Mouse (Mus musculus): ENCODE data around the gene Pcyt2. TPM values are rescaled to one million over a fixed set of nuclear protein-coding genes. Genes with fewer than 3 reads are reported as not detected.

The Pcyt2 gene
- polyA plus RNA-seq, 1 experiment from 2014 or later: 93.9 TPM

DNA sequence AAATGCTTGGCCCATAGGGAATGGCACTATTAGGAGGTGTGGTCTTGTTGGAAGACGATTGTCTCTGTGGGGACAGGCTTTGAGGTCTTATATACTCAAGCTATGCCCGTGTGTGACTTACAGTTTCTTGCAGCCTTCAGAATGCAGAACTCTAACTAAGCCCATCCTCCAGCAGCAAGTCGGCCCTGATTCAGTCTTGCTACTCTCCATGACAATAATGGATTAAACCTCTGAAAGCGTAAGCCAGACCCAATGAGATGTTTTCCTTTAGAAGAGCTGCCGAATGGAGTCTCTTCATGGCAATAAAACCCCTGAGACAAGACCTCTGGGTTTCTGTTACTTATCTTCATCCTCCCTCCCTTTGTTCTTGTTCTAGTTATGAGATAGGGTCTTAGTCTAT lies 17.1 kb upstream of the Pcyt2 start:
- Histone ChIP-seq H3K27ac (ENCODE audit: low read length) (no peak overlapping the region), H3K36me3 (ENCODE audit: insufficient read depth, low read length) (no peaks in the 10 kb centered on the region), H3K4me1 (ENCODE audit: insufficient read depth, low read depth, low read length) (peaks cover 17% of the 10 kb centered on the region), H3K4me2 (replicated peaks; ENCODE audit: low read depth, low read length) (no peak overlapping the region), H3K9ac (replicated peaks; ENCODE audit: low read depth) (no peak overlapping the region), H3K27me3 (replicated peaks; ENCODE audit: insufficient read depth, low read length) (no peaks in the 10 kb centered on the region), H3K9me3 (ENCODE audit: low read length) (no peaks in the 10 kb centered on the region), H3K4me3 (ENCODE audit: low read depth, low read length) (no peak overlapping the region)
- ATAC-seq: no peak
- DNase-seq (ENCODE audit: low spot score): no peak
- WGBS: 90% methylated on average over 5 of the region's 5 CpGs
- TF ChIP-seq EP300 (IDR thresholded peaks at IDR 0.05) (no peak), CTCF (IDR thresholded peaks at IDR 0.05) (no peak)

DNA sequence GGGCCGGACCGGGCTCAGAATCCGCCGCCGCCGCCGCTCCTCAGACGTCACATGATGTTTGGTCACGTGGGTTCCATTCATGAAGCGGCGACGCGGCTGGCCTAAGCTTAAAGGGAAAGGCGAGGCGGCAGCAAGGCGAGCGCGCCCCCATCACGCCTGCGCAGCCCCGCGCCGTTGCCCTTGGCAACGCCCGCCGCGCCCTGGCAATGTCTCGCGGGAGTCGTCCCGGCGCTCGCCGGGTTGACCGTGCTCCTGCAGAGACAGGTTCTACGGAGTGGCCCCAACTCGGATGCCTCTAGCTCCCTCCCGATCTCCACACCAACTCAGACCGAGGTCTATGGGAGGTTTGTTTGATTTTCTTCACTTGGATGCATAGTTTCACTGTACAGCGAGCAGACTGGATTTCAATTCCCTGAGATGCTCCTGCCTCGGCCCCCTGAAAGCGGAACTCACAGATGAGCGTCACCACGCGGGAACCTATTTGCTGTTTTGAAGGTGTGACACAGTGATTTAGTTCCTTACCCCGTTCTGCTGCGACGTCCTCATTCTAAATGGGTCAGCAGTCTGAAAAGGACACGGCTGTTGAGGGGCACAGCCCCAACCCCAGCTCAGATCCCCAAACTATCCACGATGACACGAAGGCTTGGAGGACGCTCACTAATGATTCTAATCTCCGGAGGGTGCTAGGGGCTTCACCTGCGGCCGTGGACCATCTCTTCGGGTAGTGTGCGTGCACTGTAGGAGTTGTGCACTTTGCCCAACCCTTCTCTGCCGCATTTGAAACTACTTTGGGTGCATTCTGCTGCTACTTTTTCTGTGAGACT lies 16.0 kb upstream of the Pcyt2 start, which contains the start of gene Mafg:
Mafg (minus strand) TSS at position 81 of the 824 bp plus-strand sequence.
- Histone ChIP-seq H3K9me3 (ENCODE audit: low read length) (no peaks in the 10 kb centered on the region), H3K9ac (replicated peaks; ENCODE audit: low read depth) (peak within 1 kb of the TSS; percentile 90), H3K4me1 (ENCODE audit: insufficient read depth, low read depth, low read length) (peaks cover 19% of the 10 kb centered on the region), H3K27ac (ENCODE audit: low read length) (peak within 1 kb of the TSS; percentile 92), H3K27me3 (replicated peaks; ENCODE audit: insufficient read depth, low read length) (no peaks in the 10 kb centered on the region), H3K4me2 (replicated peaks; ENCODE audit: low read depth, low read length) (peak within 1 kb of the TSS; percentile 87), H3K36me3 (ENCODE audit: insufficient read depth, low read length) (no peaks in the 10 kb centered on the region), H3K4me3 (ENCODE audit: low read depth, low read length) (peak within 1 kb of the TSS; percentile 92)
- TF ChIP-seq EP300 (IDR thresholded peaks at IDR 0.05): no peak
- TF ChIP-seq CTCF (IDR thresholded peaks at IDR 0.05): no peak
- peak; percentile 90 for ATAC-seq
- DNase-seq (ENCODE audit: low spot score): peak; percentile 98
- WGBS: 11% methylated on average over 52 of the region's 58 CpGs

DNA sequence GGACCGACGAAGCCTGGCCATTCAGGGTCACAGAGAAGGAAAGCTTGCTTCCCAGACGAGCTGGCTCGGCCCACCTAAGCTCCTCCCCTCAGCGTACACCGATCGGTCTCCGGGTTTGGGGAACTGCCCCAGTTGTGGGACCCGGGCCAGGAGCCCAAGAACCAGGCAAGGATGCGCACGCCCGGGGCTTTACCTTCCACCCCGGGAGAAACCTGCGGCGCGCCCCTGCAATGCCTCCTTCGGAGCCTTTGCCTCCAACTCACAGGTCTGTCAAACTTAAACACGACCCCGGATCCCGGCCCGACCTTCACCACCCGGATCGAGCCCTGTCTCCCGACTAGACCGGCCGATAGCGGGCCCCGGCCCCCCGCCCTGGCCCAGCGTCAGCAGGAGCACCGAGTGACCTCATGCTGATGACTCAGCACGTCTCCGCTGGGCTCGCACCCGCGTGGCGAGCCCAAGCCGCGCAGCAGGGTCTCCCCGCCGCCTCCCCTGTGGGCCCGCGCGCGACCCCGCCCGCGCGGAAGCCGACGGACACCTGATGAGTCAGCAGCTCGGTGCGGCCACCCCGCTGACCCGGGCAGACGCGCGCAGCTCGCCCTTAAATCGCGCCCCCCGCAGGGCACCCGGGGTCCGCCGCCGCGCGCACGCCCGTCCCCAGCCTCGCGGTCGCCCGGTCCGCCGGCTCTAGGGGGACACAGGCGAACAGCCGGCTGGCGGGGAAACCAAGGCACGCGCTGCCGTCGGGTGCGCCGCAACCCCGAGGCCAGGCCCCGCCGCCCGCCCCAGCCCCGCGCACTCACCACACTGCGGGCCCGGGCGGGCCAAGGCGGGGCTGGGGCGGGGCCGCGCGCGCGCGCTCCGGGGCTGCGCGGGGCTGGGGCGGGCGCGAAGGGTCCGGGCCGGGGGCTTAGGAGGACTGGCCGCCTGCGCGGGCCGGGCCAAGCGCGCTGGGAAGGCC lies 15.1 kb upstream of the Pcyt2 start:
- peak overlapping the region; percentile 90 for H3K9ac ChIP-seq (replicated peaks; ENCODE audit: low read depth)
- peaks cover 19% of the 10 kb centered on the region for H3K4me1 ChIP-seq (ENCODE audit: insufficient read depth, low read depth, low read length)
- peak; percentile 73 for ATAC-seq
- peak overlapping the region; percentile 87 for H3K4me2 ChIP-seq (replicated peaks; ENCODE audit: low read depth, low read length)
- H3K36me3 ChIP-seq (ENCODE audit: insufficient read depth, low read length): no peaks in the 10 kb centered on the region
- TF ChIP-seq CTCF (IDR thresholded peaks at IDR 0.05): no peak
- no peak for TF ChIP-seq EP300 (IDR thresholded peaks at IDR 0.05)
- H3K27ac ChIP-seq (ENCODE audit: low read length): peak overlapping the region; percentile 92
- H3K4me3 ChIP-seq (ENCODE audit: low read depth, low read length): peak overlapping the region; percentile 92
- no peaks in the 10 kb centered on the region for H3K27me3 ChIP-seq (replicated peaks; ENCODE audit: insufficient read depth, low read length)
- no peaks in the 10 kb centered on the region for H3K9me3 ChIP-seq (ENCODE audit: low read length)
- DNase-seq (ENCODE audit: low spot score): peak; percentile 81
- 1% methylated on average over 75 of the region's 116 CpGs for WGBS

DNA sequence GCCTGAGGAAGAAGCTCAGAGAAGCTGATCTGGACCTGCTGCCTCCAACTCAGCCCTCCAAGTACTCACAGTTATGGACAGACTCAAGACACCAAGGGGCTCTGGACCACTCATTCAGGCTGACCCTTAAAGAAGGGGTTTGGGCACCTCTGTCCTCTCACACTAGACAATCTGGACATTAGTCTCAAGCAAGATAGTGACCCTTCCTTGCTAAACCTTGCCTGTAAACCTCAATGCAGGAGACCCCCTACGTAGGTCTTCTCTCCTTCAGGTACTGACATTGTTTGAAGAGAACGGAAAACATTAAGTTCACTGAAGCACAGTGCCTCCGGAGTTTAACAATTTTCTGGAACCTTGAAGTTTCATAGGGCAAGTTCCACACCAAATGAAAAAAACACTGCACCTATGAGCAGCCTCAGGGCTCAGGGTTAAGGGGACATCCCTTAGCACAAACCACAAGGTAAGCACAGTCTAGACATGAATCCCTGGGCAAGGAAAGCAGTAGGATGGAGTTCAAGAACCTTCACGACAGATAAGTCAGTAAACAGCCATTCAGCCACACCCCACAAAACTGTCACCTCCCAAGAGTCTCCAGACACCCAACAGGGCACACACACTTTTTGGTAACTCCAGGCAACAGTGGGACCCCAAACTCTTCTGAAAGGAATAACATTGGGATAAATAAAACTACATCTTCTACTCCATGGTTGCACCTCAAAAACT lies 14.2 kb upstream of the Pcyt2 start:
- Histone ChIP-seq H3K9me3 (ENCODE audit: low read length) (no peaks in the 10 kb centered on the region), H3K36me3 (ENCODE audit: insufficient read depth, low read length) (no peaks in the 10 kb centered on the region), H3K4me2 (replicated peaks; ENCODE audit: low read depth, low read length) (peak overlapping the region; percentile 87), H3K4me3 (ENCODE audit: low read depth, low read length) (peak overlapping the region; percentile 92), H3K9ac (replicated peaks; ENCODE audit: low read depth) (peak overlapping the region; percentile 90), H3K4me1 (ENCODE audit: insufficient read depth, low read depth, low read length) (peaks cover 19% of the 10 kb centered on the region), H3K27me3 (replicated peaks; ENCODE audit: insufficient read depth, low read length) (no peaks in the 10 kb centered on the region), H3K27ac (ENCODE audit: low read length) (peak overlapping the region; percentile 92)
- WGBS: 40% methylated on average over 4 of the region's 4 CpGs
- no peak for TF ChIP-seq CTCF (IDR thresholded peaks at IDR 0.05)
- no peak for ATAC-seq
- no peak for DNase-seq (ENCODE audit: low spot score)

DNA sequence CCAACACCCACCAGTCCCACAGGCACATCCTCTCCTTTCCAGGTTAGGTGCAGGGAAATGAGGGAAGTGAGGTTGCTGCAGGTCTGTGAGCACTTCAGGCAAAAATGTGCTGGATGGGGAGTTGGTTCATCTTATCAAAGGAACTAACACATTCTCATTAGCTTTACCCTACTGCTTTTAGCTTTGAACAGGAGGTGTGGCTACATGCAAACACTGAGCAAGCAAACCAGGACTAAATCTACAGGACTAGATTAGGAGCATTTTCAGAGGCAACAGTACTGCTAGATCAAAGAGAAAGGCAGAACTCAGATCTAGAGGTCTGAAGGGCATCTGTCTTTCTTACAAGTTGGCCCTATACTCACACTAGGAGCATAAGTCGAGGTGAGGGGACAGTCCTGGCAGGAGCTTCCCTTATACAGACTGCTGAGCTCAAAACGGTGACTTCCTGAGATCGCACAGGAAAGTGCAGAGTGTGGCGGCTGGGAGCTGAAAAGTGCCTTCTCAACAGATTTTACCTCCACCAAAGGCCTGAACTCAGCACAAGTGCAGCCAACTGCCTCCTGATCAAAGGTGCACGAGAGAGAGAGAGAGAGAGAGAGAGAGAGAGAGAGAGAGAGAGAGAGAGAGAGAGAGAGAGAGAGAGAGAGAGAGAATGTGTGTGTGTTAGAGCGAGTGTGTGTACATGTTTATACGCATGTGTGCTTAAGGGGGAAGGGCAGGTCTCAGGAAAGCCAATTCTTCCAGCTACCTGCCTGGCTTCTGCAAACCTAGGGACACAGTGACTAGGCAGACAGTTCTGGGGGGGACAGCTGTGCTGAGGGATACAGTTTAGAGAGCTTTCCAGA lies 13.4 kb upstream of the Pcyt2 start:
- H3K9ac ChIP-seq (replicated peaks; ENCODE audit: low read depth): no peak overlapping the region
- ATAC-seq (no peak), DNase-seq (ENCODE audit: low spot score) (no peak)
- H3K27me3 ChIP-seq (replicated peaks; ENCODE audit: insufficient read depth, low read length): no peaks in the 10 kb centered on the region
- peaks cover 19% of the 10 kb centered on the region for H3K4me1 ChIP-seq (ENCODE audit: insufficient read depth, low read depth, low read length)
- no peaks in the 10 kb centered on the region for H3K9me3 ChIP-seq (ENCODE audit: low read length)
- peak overlapping the region; percentile 70 for H3K27ac ChIP-seq (ENCODE audit: low read length)
- no peaks in the 10 kb centered on the region for H3K36me3 ChIP-seq (ENCODE audit: insufficient read depth, low read length)
- H3K4me3 ChIP-seq (ENCODE audit: low read depth, low read length): no peak overlapping the region
- H3K4me2 ChIP-seq (replicated peaks; ENCODE audit: low read depth, low read length): peak overlapping the region; percentile 87
- WGBS: 28% methylated on average over 7 of the region's 7 CpGs
- TF ChIP-seq CTCF (IDR thresholded peaks at IDR 0.05) (no peak), EP300 (IDR thresholded peaks at IDR 0.05) (no peak)
